Mouse (Mus musculus): Measurements from ENCODE around the gene Prrc2b.

Prrc2b gene

GRCm38 (mm10) chr2:32187019-32187551, 36.2 kb downstream of the Prrc2b start:
- no peak for DNase-seq (ENCODE audit: low spot score)

GRCm38 (mm10) chr2:32187649-32188048, 36.8 kb downstream of the Prrc2b start:
- DNase-seq (ENCODE audit: low spot score) = no peak

GRCm38 (mm10) chr2:32189060-32189681, 38.3 kb downstream of the Prrc2b start:
- no peak for DNase-seq (ENCODE audit: low spot score)

- DNase-seq (ENCODE audit: low spot score) = no peak
Observed at GRCm38 (mm10) chr2:32190620-32191019, 39.7 kb downstream of the Prrc2b start.

- no peak for DNase-seq (ENCODE audit: low spot score)
Observed at GRCm38 (mm10) chr2:32191872-32192507, 41.1 kb downstream of the Prrc2b start.

- no peak for DNase-seq (ENCODE audit: low spot score)
Observed at GRCm38 (mm10) chr2:32198977-32199376, 48.1 kb downstream of the Prrc2b start.

- DNase-seq (ENCODE audit: low spot score) = no peak
Observed at GRCm38 (mm10) chr2:32200033-32200432, 49.2 kb downstream of the Prrc2b start.

- no peak for DNase-seq (ENCODE audit: low spot score)
Observed at GRCm38 (mm10) chr2:32200712-32201111, 49.8 kb downstream of the Prrc2b start.

- DNase-seq (ENCODE audit: low spot score) = no peak
Observed at GRCm38 (mm10) chr2:32201527-32201926, 50.6 kb downstream of the Prrc2b start.

GRCm38 (mm10) chr2:32203853-32204252, 53.0 kb downstream of the Prrc2b start:
- DNase-seq (ENCODE audit: low spot score) = no peak

- no peak for DNase-seq (ENCODE audit: low spot score)
Observed at GRCm38 (mm10) chr2:32207682-32208081, 56.8 kb downstream of the Prrc2b start.

GRCm38 (mm10) chr2:32211689-32212088, 60.8 kb downstream of the Prrc2b start:
- DNase-seq (ENCODE audit: low spot score) = no peak

GRCm38 (mm10) chr2:32213000-32213399, 62.1 kb downstream of the Prrc2b start:
- no peak for DNase-seq (ENCODE audit: low spot score)

GRCm38 (mm10) chr2:32215576-32215975, 64.7 kb downstream of the Prrc2b start:
- DNase-seq (ENCODE audit: low spot score) = no peak

GRCm38 (mm10) chr2:32216506-32216905, 65.6 kb downstream of the Prrc2b start:
- DNase-seq (ENCODE audit: low spot score) = no peak

GRCm38 (mm10) chr2:32217656-32218055, 66.8 kb downstream of the Prrc2b start:
- no peak for DNase-seq (ENCODE audit: low spot score)

GRCm38 (mm10) chr2:32218113-32218512, 67.2 kb downstream of the Prrc2b start:
- no peak for DNase-seq (ENCODE audit: low spot score)

GRCm38 (mm10) chr2:32218541-32219334, 67.9 kb downstream of the Prrc2b start:
- DNase-seq (ENCODE audit: low spot score) = no peak

GRCm38 (mm10) chr2:32219501-32219900, 68.6 kb downstream of the Prrc2b start:
- DNase-seq (ENCODE audit: low spot score) = no peak

- DNase-seq (ENCODE audit: low spot score) = no peak
Observed at GRCm38 (mm10) chr2:32220021-32220420, 69.1 kb downstream of the Prrc2b start.

GRCm38 (mm10) chr2:32220969-32221368, 70.1 kb downstream of the Prrc2b start:
- DNase-seq (ENCODE audit: low spot score) = no peak

- DNase-seq (ENCODE audit: low spot score) = no peak
Observed at GRCm38 (mm10) chr2:32221577-32221976, 70.7 kb downstream of the Prrc2b start.

- DNase-seq (ENCODE audit: low spot score) = no peak
Observed at GRCm38 (mm10) chr2:32222057-32222456, 71.2 kb downstream of the Prrc2b start.

Data from ovary, postnatal 10 days (tissue).